Mouse (Mus musculus) neutrophil, adult 5-6 weeks (primary cell): ENCODE results near the gene Gm10401. TPM values are rescaled to one million over a fixed set of nuclear protein-coding genes. Genes with fewer than 3 reads are reported as not detected.
"Not testable (repeated sequence)": the region's sequence is repeated elsewhere in the genome, so short reads cannot be mapped to it uniquely, and the experiment has no call there.

Experiments used
- ATAC-seq: fragments of 151-379, 151-347 bp; 2 replicates; pipeline ENCODE4 v1.8.0; 2017; ENCODE audit warnings: mild to moderate bottlenecking, moderate TSS enrichment; ENCODE audit not compliant: insufficient number of reproducible peaks, poor library complexity, low FRiP score, severe bottlenecking; ENCODE audit errors: extremely low read depth
- total RNA-seq: library from RNA; stranded (forward); fragments of 200-1000 nt; gene quantifications from 2 replicates; pipeline ENCODE4 v1.2.3, GENCODE M21; 2017

Gene Gm10401
- total RNA-seq, 1 experiment from 2014 or later: not detected

- ATAC-seq: peak; percentile 90
Measured at GRCm38 (mm10) chr5:115125211-115125871, 27.2 kb upstream of the Gm10401 start.

GRCm38 (mm10) chr5:115124690-115125089 lies 26.6 kb upstream of the Gm10401 start:
- no peak for ATAC-seq

- ATAC-seq: no peak
Measured at GRCm38 (mm10) chr5:115120978-115121377, 22.9 kb upstream of the Gm10401 start.

- peak; percentile 72 for ATAC-seq
Measured at GRCm38 (mm10) chr5:115118961-115119570, 21.0 kb upstream of the Gm10401 start, which contains the start of gene Acads. TSS of gene Acads (minus strand) at chr5:115119346.

- no peak for ATAC-seq
Measured at GRCm38 (mm10) chr5:115117467-115117866, 19.4 kb upstream of the Gm10401 start.

GRCm38 (mm10) chr5:115116426-115116825 lies 18.3 kb upstream of the Gm10401 start:
- no peak for ATAC-seq

GRCm38 (mm10) chr5:115114501-115114900 lies 16.4 kb upstream of the Gm10401 start:
- no peak for ATAC-seq

- ATAC-seq: no peak
Measured at GRCm38 (mm10) chr5:115113244-115113643, 15.1 kb upstream of the Gm10401 start.

- ATAC-seq: no peak
Measured at GRCm38 (mm10) chr5:115111156-115111555, 13.1 kb upstream of the Gm10401 start.

- ATAC-seq: not testable (repeated sequence)
Measured at GRCm38 (mm10) chr5:115103253-115103652, 5.2 kb upstream of the Gm10401 start.

GRCm38 (mm10) chr5:115102231-115102630 lies 4.1 kb upstream of the Gm10401 start:
- ATAC-seq: no peak

- ATAC-seq: no peak
Measured at GRCm38 (mm10) chr5:115100473-115100872, 2.4 kb upstream of the Gm10401 start.

- ATAC-seq: no peak
Measured at GRCm38 (mm10) chr5:115099991-115100390, 1.9 kb upstream of the Gm10401 start.

GRCm38 (mm10) chr5:115099530-115099929 lies 1.4 kb upstream of the Gm10401 start:
- no peak for ATAC-seq

GRCm38 (mm10) chr5:115091776-115092175 lies 6.3 kb downstream of the Gm10401 start:
- no peak for ATAC-seq

- no peak for ATAC-seq
Measured at GRCm38 (mm10) chr5:115091015-115091414, 7.1 kb downstream of the Gm10401 start.

- no peak for ATAC-seq
Measured at GRCm38 (mm10) chr5:115089592-115090268, 8.4 kb downstream of the Gm10401 start.

- no peak for ATAC-seq
Measured at GRCm38 (mm10) chr5:115085675-115086074, 12.4 kb downstream of the Gm10401 start.

GRCm38 (mm10) chr5:115083492-115083891 lies 14.6 kb downstream of the Gm10401 start:
- ATAC-seq: no peak

- no peak for ATAC-seq
Measured at GRCm38 (mm10) chr5:115081636-115082035, 16.5 kb downstream of the Gm10401 start.
